Mouse (Mus musculus) lung, postnatal 4 days (tissue): ENCODE measurements around the gene Prkcd.

ENCODE experiments used
- DNase-seq, 2 experiments: peaks; one replicate each; pipeline ENCODE4 v3.0.0; 2021

Gene Prkcd

DNA sequence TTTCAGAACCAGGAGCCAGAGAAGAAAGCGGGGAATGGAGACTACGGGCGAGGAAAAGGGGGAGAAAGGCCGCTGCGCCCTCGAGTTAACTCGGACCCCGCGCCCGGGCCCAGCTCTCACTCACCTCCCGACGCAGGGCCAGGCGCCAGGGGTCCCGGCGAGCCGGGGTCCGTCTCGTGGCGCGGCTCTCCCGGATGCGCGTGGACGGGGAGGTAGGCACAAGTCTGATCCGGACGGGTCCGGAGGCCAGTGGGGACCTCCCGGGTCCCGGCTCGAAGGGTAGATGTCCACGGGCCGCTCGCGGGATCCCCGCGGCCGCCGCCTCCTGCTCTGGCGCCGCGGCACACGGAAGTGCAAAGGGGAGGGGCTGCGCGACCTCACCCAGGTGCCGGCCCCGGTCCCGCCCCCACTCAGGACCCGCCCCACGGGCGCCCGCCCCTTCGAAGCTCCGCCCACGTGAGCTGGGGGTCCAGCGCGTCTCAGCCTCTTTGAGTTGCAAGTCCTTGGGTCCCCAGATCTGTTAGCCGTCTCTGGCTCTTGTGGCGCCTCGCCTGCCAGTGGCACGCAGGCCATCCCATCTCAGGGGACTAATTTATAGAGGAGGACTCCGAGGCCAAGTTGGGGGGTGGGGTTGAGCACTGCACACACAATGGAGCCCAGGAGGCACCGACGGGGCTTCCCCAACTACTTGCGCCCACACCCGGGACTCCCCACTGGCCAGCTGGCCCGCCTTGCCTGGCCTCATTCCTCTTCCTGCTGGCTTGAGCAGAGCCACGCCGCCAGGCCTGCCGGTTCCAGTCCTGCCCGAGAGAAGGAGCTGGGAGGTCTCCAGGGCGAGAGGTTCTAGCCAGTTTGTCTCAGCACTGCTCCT is at the start of gene Prkcd:
Prkcd (minus strand) TSS at position 355 of the 871 bp plus-strand sequence.
- peak; percentile 92 to 93 for DNase-seq

DNA sequence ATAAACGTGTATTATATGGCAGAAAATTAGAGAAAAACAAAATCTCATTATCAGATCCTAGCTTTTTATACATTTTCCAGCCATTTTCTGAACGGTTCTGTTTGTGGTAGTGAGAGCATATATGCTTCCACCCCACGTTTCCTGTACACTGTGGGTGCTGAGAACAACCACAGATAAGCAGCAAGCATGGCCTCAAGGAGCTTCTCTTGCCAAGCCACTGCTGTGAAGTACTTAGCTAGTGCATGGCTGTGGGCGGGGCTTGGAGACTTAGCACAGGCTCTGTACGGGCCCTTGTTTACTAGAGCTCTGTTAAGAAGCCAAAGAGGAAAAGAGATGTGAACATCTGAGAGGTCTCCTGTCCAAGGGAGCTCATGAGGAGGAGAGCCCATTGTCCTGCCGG is 48.9 kb upstream of the Prkcd start:
- DNase-seq = peak; percentile 45 to 64

- DNase-seq = peak; percentile 79 to 90
Observed at GRCm38 (mm10) chr14:30671986-30672312, 45.9 kb upstream of the Prkcd start.

DNA sequence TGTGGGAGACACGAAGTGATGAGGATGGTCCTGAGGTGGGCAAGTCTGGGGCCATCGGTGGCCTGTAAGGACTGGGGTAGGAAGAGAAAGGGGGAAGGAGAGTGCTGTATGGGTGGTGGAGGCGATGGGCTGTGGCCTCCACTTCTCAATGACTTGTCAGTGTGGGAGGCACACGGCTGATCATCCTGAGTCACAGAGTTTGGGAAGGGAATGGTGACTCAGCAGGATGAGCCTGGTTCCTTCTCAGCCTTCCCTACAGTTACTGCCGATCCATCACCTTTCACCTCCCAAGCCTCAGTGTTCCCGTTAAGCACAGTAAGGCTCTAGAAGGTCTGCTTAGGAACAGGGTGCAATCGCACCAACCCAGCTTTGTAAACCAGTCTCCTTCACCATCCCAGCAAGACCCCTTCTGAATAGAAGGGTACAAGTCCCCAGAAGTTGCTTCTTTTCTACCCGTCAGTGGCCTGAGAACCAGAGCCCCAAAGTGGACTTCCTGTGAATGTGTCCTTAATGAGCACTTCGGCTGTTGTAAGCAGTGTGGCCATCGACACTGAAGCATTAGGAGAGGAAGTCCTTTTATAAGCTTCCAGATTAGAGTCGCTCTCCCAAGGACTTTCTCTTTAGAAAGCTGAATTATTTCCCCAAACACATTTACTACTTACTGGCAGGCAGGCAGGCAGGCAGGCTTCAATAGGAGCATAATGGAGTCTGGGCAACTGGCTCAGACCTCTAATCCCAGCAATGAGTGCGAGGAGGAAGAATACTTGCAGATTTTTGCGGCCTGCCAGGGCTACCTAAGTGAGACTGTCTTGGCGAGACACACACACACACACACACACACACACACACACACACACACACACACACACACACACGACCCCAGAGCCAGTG is 45.3 kb upstream of the Prkcd start:
- no peak for DNase-seq

DNA sequence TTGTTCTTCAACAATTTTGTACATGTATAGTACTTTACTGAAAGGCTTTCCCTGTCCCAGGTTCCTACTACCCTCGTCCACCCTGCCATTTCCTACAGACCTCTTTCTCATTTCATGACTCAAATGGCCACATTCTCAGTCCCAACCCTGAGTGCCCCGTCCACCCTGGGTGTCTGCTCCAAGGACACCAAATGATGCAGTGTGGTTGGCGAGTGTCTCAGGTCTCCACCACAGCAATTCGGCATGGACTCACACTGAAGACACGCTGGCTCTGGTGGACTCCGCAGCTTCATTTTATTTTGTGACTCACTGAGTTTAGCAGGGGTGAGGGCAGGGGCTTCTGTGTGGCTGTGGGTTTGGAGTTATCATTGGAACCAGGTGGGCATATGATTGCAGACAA is 44.2 kb upstream of the Prkcd start:
- DNase-seq = no peak

DNA sequence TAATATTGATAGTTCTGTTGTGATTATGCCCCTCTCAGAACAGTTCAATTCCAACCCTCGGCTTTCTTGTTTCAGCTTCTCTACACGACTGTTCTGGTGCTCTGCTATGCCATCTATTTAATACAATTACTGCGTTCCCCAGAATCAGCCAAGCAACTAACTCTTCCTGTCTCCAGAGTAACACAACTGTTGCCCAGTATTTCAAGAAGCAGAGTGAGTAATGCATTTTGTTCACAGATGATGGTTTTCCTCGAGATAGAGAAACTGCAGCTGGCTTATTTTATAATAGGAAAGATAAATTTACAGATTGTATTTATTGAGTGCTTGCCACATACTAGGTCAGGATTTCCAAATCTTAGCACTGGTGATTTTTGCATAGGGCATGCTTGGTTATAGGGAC is 40.6 kb upstream of the Prkcd start:
- DNase-seq = no peak

- peak; percentile 54 to 55 for DNase-seq
Observed at GRCm38 (mm10) chr14:30666061-30666460, 40.1 kb upstream of the Prkcd start.

DNA sequence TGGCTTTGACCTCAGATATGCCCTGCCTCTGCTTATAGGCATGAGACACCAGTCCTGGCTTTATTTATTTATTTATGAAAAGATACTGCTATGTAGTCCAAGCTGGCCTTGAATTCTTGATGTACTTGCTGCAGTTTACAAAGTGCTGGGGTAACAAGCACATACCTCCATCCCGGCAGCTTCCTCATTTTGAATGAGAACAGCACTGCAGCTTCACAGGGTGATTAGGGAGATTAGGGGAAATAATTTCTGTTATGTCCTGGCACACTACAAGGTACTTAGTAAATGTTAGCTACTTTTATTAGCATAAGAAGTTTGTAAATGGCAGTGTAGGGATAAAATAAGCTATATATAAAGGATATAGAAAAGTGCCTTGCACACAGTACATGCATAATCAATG is 29.5 kb upstream of the Prkcd start:
- DNase-seq = no peak

DNA sequence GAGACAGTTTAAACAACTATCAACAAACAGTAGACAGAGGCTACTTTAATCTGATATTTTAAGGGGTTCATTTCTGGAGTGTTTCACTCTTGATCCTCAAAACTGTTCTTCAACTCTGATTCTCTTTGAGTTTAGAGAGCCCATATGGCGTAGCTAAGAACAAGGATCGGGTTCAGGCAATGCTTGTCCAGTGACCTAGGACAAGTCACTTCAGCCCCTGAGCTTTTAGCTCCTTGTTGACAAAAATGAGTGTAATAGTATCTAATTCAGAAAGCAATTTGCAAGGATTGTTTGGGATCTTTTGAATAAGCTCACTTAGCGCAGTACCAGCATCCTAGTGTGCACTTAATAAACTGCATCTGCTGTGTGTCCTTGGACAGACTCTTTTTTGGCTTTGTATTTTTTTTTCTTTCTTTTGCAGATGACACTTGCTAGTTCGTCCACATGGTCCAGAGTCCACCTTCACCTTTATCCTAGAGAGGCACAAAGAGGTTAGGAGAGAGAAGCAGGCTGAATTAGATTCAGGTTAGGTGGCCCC is 28.8 kb upstream of the Prkcd start:
- DNase-seq = no peak

- peak; percentile 98 to 100 for DNase-seq
Observed at GRCm38 (mm10) chr14:30653943-30654659, 28.1 kb upstream of the Prkcd start, which contains the start of gene Rft1. Rft1 (plus strand) TSS chr14:30654360.

DNA sequence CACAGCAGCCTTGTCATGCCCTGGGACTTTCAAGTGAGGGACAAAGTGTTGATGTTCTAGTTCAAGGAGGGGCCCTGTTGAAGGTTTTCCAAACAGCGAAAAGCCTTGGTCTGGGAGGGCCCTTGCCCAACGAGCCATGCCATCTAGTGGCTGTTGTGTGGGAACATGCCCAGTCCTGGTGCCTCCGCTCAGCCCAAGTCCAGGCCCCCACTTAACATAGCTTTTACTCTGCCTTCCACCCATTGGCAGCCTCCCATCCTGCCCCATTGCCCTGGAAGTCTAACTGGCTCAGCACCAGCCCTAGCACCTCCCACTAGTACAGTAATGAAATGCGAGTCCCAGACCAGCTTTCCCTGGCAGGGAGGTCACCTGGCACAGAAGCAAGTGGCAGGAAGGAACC is 25.0 kb upstream of the Prkcd start:
- peak; percentile 85 to 92 for DNase-seq

DNA sequence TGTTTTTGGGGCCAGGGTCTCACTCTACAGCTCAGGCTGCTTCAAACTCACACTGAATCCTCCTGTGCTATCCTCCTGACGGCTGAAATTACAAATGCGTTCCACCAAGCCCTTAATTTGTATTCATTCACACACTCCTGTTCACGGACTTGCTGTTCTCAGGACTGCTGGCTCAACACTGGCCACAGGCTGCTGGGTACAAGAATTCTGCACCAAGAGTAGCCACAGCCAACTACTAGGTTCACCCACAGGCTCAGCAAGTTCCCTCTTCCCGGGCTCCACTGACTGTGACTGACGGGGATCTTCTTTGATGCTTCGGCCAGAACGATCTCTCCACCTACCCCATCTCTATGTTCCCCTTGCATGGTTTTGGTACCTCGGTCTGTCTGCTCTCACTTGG is 23.7 kb upstream of the Prkcd start:
- no peak for DNase-seq

- no peak for DNase-seq
Observed at GRCm38 (mm10) chr14:30648478-30648877, 22.5 kb upstream of the Prkcd start.

GRCm38 (mm10) chr14:30646486-30646885 is 20.5 kb upstream of the Prkcd start:
- DNase-seq = no peak

GRCm38 (mm10) chr14:30645066-30645465 is 19.1 kb upstream of the Prkcd start:
- DNase-seq = no peak

DNA sequence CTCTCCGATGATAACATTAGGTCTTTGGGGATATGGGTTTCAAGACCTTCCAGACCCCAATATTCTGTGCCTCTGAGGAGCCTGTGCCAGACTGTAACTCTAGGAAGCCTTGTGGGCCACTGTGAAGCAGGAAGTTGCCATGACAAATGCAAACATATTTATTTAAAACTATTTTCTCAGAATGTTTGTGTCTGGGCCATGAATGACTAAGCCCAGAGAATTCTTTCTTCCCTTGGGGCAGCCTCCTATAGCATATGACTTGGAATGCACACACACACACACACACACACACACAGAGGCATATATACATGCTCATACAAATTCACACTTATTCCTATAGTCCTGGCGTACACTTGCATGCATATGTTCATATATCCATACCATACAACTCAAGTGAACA is 18.0 kb upstream of the Prkcd start:
- no peak for DNase-seq

- DNase-seq = peak in 1 of 2 experiments; percentile 40
Observed at GRCm38 (mm10) chr14:30641748-30642147, 15.7 kb upstream of the Prkcd start.

DNA sequence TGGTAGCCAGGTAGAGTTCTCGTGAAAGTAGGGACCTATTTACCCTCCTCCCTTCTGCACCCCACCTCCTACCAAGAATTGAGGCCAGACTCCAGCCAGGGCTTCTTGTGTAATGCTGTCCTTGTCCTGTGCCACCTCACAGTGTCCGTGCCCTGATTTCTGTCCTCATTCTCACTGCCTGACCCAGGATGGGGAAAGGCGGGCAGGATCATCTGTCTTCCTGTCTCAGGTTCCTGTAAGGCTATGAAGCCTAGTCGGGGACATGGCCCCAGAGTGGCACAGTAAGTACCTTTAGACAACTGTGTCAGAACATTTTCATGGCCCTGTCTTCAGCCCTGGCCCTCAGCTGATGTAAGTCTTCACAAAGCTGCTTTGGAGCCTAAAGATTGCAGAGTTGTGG is 12.7 kb upstream of the Prkcd start:
- DNase-seq = no peak

DNA sequence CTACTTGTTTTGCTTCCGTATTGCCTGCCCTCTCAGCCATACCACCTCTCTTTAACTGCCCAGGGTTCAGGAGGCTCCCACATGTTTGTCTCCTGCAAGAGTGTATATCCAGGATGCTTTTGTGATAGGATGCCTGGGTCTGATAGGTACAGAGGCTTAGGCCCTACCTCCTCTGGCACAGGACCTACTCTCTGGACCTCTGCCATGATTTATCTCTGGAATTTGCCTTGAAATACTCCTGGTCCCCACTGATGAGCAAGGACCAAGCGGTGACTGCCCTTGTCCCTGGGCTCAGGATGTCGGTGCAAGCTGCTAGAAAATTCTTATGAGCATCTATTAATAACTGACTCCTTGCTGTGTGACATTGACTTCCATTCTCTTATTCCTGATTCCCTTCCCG is 12.0 kb upstream of the Prkcd start:
- DNase-seq = peak in 1 of 2 experiments; percentile 35

DNA sequence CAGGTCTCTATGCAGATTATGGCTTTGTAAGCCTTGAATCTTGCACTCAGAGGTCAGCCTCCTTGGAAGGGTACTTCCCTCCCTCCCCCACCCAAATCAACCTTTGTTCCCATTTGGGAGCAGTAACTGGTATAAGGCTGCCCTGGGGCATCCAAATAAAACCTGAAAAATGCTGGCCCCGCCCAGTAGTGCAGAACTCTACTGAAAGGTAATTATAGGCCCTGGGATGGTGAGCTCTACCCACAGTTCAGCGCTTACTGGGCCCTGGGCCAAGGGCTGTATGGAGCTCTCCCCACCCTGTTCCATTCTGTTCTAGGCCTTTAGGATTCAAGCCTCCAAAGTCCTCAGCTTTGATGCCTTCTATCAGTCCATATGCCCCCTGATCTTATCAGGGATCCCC is 11.1 kb upstream of the Prkcd start:
- DNase-seq = no peak

GRCm38 (mm10) chr14:30636499-30636898 is 10.5 kb upstream of the Prkcd start:
- DNase-seq = no peak

GRCm38 (mm10) chr14:30635219-30635910 is 9.4 kb upstream of the Prkcd start:
- DNase-seq = peak in 1 of 2 experiments; percentile 38
